Mouse (Mus musculus) lung, postnatal 10 days (tissue): ENCODE measurements at regions not wholly inside any gene's neighbourhood (a gene's known extent, or its start where the extent isn't known, plus 50 kb on each side); places are given as distances from the start of the nearest gene placed in this dataset.

Source experiments
- DNase-seq: peaks from one replicate; pipeline ENCODE4 v3.0.0; 2021

- peak; percentile 64 for DNase-seq
Measured at GRCm38 (mm10) chr3:127970891-127971290, 74.8 kb upstream of the Fam241a start.

GRCm38 (mm10) chr3:127967170-127967569 is 71.0 kb upstream of the Fam241a start:
- no peak for DNase-seq

GRCm38 (mm10) chr3:127966214-127966613 is 70.1 kb upstream of the Fam241a start:
- DNase-seq, result no peak

GRCm38 (mm10) chr3:127958919-127959684 is 63.0 kb upstream of the Fam241a start:
- DNase-seq, result no peak

- DNase-seq, result no peak
Measured at GRCm38 (mm10) chr3:127954856-127955255, 58.7 kb upstream of the Fam241a start.

GRCm38 (mm10) chr3:127953610-127954009 is 57.5 kb upstream of the Fam241a start:
- no peak for DNase-seq

GRCm38 (mm10) chr3:127948898-127949620 is 52.9 kb upstream of the Fam241a start:
- DNase-seq, result peak; percentile 77

- no peak for DNase-seq
Measured at GRCm38 (mm10) chr3:127948326-127948725, 52.2 kb upstream of the Fam241a start.
